Mouse (Mus musculus): ENCODE measurements around the gene Gm21149.

- TF ChIP-seq CTCF (IDR thresholded peaks at IDR 0.05; ENCODE audit: low read depth) = no peak
- TF ChIP-seq EP300 (IDR thresholded peaks at IDR 0.05; ENCODE audit: low read depth) = no peak
These were observed 30.9 kb upstream of the Gm21149 start for GRCm38 (mm10) chr5:15507309-15507619.
